Mouse (Mus musculus): ENCODE data around the gene Wap. TPM values are rescaled to one million over a fixed set of nuclear protein-coding genes. Genes with fewer than 3 reads are reported as not detected.

Wap gene
- total and polyA plus RNA-seq, 2 experiments from 2014 or later: not detected

DNA sequence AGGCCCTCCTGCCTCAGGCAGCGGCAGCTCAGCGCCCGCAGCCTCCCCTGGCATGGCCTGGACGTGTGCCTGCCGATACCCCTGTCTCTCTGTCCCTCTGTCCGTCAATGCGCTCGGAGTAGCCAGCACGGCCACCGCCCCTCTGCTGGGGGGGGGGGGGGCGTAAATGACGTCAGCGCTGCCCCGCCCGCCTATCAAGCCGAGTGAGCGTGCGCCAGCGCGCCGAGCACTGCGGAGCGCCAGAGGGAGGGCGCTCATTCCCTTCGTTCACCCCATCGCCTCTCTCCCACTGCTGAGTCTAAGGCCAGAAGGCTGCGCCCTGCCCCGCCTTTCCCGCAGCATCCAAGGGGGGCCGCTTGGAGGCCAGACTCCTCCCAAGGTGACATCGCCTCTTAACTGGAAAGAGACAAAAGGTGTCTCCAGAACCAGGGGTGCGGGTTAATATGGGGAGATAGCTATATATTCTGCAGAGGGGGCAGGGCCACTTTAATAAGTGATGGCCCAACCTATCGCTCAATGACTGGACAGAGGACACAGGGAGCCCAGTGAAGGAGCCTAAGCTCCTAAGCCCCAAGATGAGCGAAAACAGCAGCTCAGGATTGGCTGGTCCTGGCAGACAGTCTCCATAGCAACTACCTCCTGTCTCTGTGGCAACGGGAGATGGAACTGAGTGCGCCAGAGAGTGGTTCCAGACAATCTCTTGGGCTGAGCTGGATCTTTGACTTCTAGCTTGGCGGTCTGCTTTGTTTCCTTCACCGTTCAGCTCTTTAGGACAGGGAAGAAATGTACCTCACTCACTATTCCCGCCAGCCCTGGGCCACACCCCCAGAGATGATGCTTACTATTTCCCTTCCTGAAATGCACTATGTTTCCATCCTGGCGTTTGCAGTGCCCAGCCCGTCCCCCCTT, 32.7 kb downstream of the Wap start, which contains the start of gene Nacad:
Gene Nacad (minus strand): TSS at position 563 of the 909 bp plus-strand sequence.
- H3K36me3 ChIP-seq (ENCODE audit: insufficient read depth, low read length): peaks cover 20% of the 10 kb centered on the region
- peak within 1 kb of the TSS; percentile 96 for H3K27ac ChIP-seq (ENCODE audit: low read depth, low read length)
- peak within 1 kb of the TSS; percentile 92 for H3K9ac ChIP-seq (replicated peaks; ENCODE audit: low read length, poor library complexity, severe bottlenecking)
- H3K9me3 ChIP-seq (ENCODE audit: low read length): no peaks in the 10 kb centered on the region
- H3K4me3 ChIP-seq (ENCODE audit: low read depth, low read length): peak within 1 kb of the TSS; percentile 66
- H3K4me1 ChIP-seq (ENCODE audit: insufficient read depth, low read length): peaks cover 20% of the 10 kb centered on the region
- TF ChIP-seq CTCF (IDR thresholded peaks at IDR 0.05): peak; percentile 49
- ATAC-seq (ENCODE audit: low FRiP score) (peak; percentile 92), DNase-seq (ENCODE audit: low spot score) (peak; percentile 96)
- no peaks in the 10 kb centered on the region for H3K27me3 ChIP-seq (ENCODE audit: insufficient read depth, low read length)
- peak within 1 kb of the TSS; percentile 87 for H3K4me2 ChIP-seq (ENCODE audit: low read depth, low read length, poor library complexity, severe bottlenecking)
- 1% methylated on average over 26 of the region's 41 CpGs for WGBS

DNA sequence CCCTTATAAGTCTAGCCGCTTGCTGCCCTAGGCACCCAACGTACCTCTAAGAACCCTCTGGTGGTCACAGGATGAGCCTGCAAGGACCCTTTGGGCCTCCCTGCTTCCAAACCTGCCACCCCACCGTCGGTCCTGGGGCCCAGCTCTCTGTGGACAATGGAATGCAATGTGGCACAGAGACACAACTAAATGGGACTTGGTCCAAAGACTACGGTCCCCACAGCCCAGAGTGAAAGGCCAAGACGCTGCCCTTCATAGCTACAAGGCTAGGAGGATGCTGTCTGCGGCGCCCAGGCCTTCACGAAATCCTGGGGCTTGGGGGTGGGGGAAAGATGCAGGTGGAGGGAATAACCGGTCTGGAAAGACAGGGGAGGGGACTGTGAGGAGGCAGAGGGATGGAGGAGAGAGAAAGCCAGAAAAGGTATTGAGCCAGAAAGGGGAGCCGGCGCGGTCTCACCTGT, 33.4 kb downstream of the Wap start:
- WGBS: 3% methylated on average over 12 of the region's 13 CpGs
- DNase-seq (ENCODE audit: low spot score) (peak; percentile 56), ATAC-seq (ENCODE audit: low FRiP score) (peak; percentile 1)
- Histone ChIP-seq H3K4me2 (ENCODE audit: low read depth, low read length, poor library complexity, severe bottlenecking) (peak overlapping the region; percentile 87), H3K4me3 (ENCODE audit: low read depth, low read length) (peak overlapping the region; percentile 66), H3K9ac (replicated peaks; ENCODE audit: low read length, poor library complexity, severe bottlenecking) (peak overlapping the region; percentile 92), H3K27ac (ENCODE audit: low read depth, low read length) (peak overlapping the region; percentile 96), H3K4me1 (ENCODE audit: insufficient read depth, low read length) (peaks cover 20% of the 10 kb centered on the region), H3K27me3 (ENCODE audit: insufficient read depth, low read length) (no peaks in the 10 kb centered on the region), H3K36me3 (ENCODE audit: insufficient read depth, low read length) (peaks cover 26% of the 10 kb centered on the region), H3K9me3 (ENCODE audit: low read length) (no peaks in the 10 kb centered on the region)
- peak; percentile 65 for TF ChIP-seq CTCF (IDR thresholded peaks at IDR 0.05)

DNA sequence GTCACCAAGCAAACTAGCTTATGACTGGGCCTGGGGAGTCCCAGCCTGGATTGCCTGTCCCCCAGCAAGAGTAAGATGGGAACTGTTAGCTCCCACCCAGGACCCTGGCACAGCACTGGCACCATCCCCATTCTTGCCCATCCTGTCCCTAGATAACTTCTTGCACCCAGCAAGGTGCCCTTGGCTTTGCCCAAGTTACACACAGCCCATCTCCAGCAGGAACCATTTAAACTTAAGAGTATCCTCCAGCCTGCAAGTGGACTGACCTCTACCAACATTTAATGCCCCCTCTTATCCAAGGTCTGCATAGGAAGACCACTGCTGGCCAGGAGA, 33.9 kb downstream of the Wap start:
- Histone ChIP-seq H3K9ac (replicated peaks; ENCODE audit: low read length, poor library complexity, severe bottlenecking) (peak overlapping the region; percentile 92), H3K36me3 (ENCODE audit: insufficient read depth, low read length) (peaks cover 27% of the 10 kb centered on the region), H3K9me3 (ENCODE audit: low read length) (no peaks in the 10 kb centered on the region), H3K27me3 (ENCODE audit: insufficient read depth, low read length) (no peaks in the 10 kb centered on the region), H3K4me1 (ENCODE audit: insufficient read depth, low read length) (peaks cover 21% of the 10 kb centered on the region), H3K4me2 (ENCODE audit: low read depth, low read length, poor library complexity, severe bottlenecking) (peak overlapping the region; percentile 87), H3K27ac (ENCODE audit: low read depth, low read length) (peak overlapping the region; percentile 96), H3K4me3 (ENCODE audit: low read depth, low read length) (peak overlapping the region; percentile 66)
- DNase-seq (ENCODE audit: low spot score) (no peak), ATAC-seq (ENCODE audit: low FRiP score) (no peak)
- no peak for TF ChIP-seq CTCF (IDR thresholded peaks at IDR 0.05)

DNA sequence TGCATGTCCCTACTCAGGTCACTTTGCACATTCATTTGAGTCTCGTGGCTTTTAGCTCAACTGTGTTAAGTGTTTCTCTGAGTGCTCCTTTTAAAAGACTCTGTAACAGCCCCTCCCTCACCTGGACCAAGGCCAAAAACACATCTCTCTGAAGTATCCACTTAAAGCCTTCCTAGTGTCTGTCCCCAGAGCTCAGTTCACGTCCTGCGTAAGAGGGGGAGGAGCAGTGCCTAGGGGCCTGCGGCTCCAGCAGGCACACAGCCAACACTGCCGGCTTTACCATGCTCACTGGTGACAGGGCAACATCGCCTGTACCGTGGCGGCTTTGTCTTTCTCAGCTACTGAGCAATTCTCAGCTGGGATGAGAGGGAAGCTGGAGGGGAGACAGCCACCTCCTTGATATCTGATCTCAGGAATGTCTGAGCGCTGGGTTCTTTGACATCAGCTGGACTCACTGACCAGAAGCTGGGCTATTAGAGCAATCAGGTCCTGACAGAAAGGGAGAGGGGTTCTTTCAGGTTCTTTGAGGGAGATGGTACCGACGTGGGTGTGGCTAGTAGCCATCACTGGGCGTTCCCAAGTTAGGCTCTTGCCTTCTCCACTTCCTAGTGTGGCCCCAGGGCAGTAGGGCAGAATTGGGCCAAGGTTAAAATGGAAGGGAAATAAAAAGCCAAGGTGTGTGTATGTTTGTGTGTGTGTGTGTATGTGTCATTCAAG, 34.4 kb downstream of the Wap start:
- Histone ChIP-seq H3K27me3 (ENCODE audit: insufficient read depth, low read length) (no peaks in the 10 kb centered on the region), H3K36me3 (ENCODE audit: insufficient read depth, low read length) (peaks cover 27% of the 10 kb centered on the region), H3K4me3 (ENCODE audit: low read depth, low read length) (peak overlapping the region; percentile 66), H3K9me3 (ENCODE audit: low read length) (no peaks in the 10 kb centered on the region), H3K27ac (ENCODE audit: low read depth, low read length) (peak overlapping the region; percentile 96), H3K9ac (replicated peaks; ENCODE audit: low read length, poor library complexity, severe bottlenecking) (peak overlapping the region; percentile 92), H3K4me1 (ENCODE audit: insufficient read depth, low read length) (peaks cover 27% of the 10 kb centered on the region), H3K4me2 (ENCODE audit: low read depth, low read length, poor library complexity, severe bottlenecking) (peak overlapping the region; percentile 87)
- no peak for TF ChIP-seq CTCF (IDR thresholded peaks at IDR 0.05)
- ATAC-seq (ENCODE audit: low FRiP score) (no peak), DNase-seq (ENCODE audit: low spot score) (peak; percentile 82)
- WGBS: 5% methylated on average over 12 of the region's 12 CpGs

DNA sequence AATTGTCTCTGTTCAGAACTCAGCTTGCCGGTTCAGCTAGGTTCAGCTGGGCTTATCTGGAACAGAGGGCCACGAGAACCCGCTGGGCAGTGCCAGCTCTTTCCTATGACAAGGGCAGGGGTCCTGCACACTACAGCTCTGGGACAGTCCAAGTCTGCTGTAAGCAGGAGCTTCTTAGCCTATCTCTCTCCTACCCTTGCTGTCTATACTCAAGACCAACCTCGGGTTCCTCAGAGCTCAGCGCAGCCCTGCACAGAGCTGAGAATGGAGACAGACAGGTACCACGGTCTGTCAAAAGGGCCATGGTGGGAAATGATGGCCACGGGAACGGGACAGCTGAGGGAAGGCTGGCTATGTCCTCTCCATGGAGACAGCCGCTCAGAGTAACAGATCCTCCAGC, 35.2 kb downstream of the Wap start:
- Histone ChIP-seq H3K4me3 (ENCODE audit: low read depth, low read length) (peak overlapping the region; percentile 66), H3K27ac (ENCODE audit: low read depth, low read length) (no peak overlapping the region)

More for the DNA sequence above, 35.2 kb downstream of the Wap start:
- DNase-seq (ENCODE audit: low spot score) (no peak), ATAC-seq (ENCODE audit: low FRiP score) (no peak)
- WGBS: 71% methylated on average over 9 of the region's 9 CpGs
- Histone ChIP-seq H3K36me3 (ENCODE audit: insufficient read depth, low read length) (peaks cover 27% of the 10 kb centered on the region), H3K4me1 (ENCODE audit: insufficient read depth, low read length) (peaks cover 35% of the 10 kb centered on the region), H3K4me2 (ENCODE audit: low read depth, low read length, poor library complexity, severe bottlenecking) (peak overlapping the region; percentile 87), H3K27me3 (ENCODE audit: insufficient read depth, low read length) (no peaks in the 10 kb centered on the region), H3K9me3 (ENCODE audit: low read length) (no peaks in the 10 kb centered on the region), H3K9ac (replicated peaks; ENCODE audit: low read length, poor library complexity, severe bottlenecking) (peak overlapping the region; percentile 92)
- no peak for TF ChIP-seq CTCF (IDR thresholded peaks at IDR 0.05)
